Mouse (Mus musculus) thymus, adult 2 months (tissue): ENCODE data around the gene Rftn2.

Source experiments
- CTCF ChIP-seq: fragments of 200-500 bp; IDR thresholded peaks from 2 replicates; pipeline ENCODE4 v1.5.1; 2012; ENCODE audit warnings: mild to moderate bottlenecking, control low read depth, low read length, moderate library complexity, borderline replicate concordance; ENCODE audit not compliant: control insufficient read depth, poor library complexity, insufficient read depth; ENCODE audit errors: extremely low read depth
- POLR2A ChIP-seq: fragments of 200-500 bp; IDR thresholded peaks from 2 replicates; pipeline ENCODE4 v1.6.1; 2012; ENCODE audit warnings: mild to moderate bottlenecking, low read length, control low read depth, moderate library complexity; ENCODE audit not compliant: control insufficient read depth, poor library complexity, insufficient read depth; ENCODE audit errors: extremely low read depth

DNA sequence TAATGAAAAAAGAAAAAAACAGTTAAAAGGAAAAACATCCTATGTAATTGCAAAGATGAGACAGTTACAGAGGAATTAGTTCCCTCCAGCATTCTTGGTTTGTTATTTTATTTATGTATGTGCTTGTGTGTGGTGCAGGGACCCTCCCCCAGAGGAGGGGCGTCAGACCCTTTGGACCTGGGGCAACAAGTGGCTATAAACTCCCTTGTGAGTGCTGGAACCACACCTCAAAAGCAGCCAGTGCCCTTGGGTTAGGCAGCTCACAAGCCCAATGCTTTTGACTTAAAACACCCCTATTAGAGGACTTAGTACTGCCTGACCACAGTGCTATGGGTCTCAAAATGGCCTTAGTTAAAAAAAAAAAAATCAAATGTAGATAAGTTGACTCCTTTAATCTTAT, 794 bp upstream of the Rftn2 start:
- no peak for TF ChIP-seq POLR2A
- no peak for TF ChIP-seq CTCF
